Mouse (Mus musculus): ENCODE data around the gene Nectin2. TPM values are rescaled to one million over a fixed set of nuclear protein-coding genes. Genes with fewer than 3 reads are reported as not detected.
"Not testable (repeated sequence)": the region's sequence is repeated elsewhere in the genome, so short reads cannot be mapped to it uniquely, and the experiment has no call there.

The Nectin2 gene
- polyA plus RNA-seq, 1 experiment from 2014 or later: 49.1 TPM

DNA sequence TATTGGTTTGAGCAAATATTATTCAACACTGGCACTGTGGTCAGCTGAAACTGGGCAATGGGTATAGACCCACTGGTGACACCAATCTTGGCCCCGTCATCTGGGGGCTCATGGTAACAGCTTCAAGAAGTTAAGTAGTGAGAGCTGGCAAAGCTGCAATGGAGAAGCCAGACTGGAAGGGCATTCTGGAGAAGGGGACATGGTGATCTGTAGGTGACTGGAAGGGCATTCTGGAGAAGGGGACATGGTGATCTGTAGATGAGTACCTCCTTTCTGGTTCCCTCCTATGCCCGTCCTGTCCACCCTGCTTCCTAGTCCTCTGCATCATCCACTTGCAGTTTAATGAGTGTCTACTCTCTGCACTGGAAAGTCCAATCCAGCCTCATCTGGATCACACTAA lies 61.7 kb downstream of the Nectin2 start:
- no peaks in the 10 kb centered on the region for H3K27me3 ChIP-seq
- no peaks in the 10 kb centered on the region for H3K9me3 ChIP-seq
- no peaks in the 10 kb centered on the region for H3K36me3 ChIP-seq
- ATAC-seq (ENCODE audit: low FRiP score): no peak
- no peak overlapping the region for H3K4me2 ChIP-seq
- 92% methylated on average over 2 of the region's 2 CpGs for WGBS
- H3K4me3 ChIP-seq: no peak overlapping the region
- H3K27ac ChIP-seq: no peak overlapping the region
- H3K9ac ChIP-seq: no peak overlapping the region
- H3K4me1 ChIP-seq (replicated peaks): peaks cover 8% of the 10 kb centered on the region; the same call in 1 of the 2 replicates

GRCm38 (mm10) chr7:19688101-19688500 lies 62.2 kb downstream of the Nectin2 start:
- peaks cover 3% of the 10 kb centered on the region; the same call in 1 of the 2 replicates for H3K4me1 ChIP-seq (replicated peaks)
- H3K9ac ChIP-seq: no peak overlapping the region
- no peaks in the 10 kb centered on the region for H3K36me3 ChIP-seq
- H3K27me3 ChIP-seq: no peaks in the 10 kb centered on the region
- no peak overlapping the region for H3K4me2 ChIP-seq
- 90% methylated on average over 10 of the region's 10 CpGs for WGBS
- no peak for ATAC-seq (ENCODE audit: low FRiP score)
- H3K9me3 ChIP-seq: no peaks in the 10 kb centered on the region
- H3K4me3 ChIP-seq: no peak overlapping the region
- no peak overlapping the region for H3K27ac ChIP-seq

- H3K27ac ChIP-seq; H3K27me3 ChIP-seq; H3K4me3 ChIP-seq; H3K9me3 ChIP-seq; H3K36me3 ChIP-seq; ATAC-seq (ENCODE audit: low FRiP score); H3K4me1 ChIP-seq (replicated peaks); H3K9ac ChIP-seq; H3K4me2 ChIP-seq: not testable (repeated sequence)
- WGBS: 73% methylated on average over 8 of the region's 8 CpGs
Observed at GRCm38 (mm10) chr7:19686927-19687583, 63.2 kb downstream of the Nectin2 start.

DNA sequence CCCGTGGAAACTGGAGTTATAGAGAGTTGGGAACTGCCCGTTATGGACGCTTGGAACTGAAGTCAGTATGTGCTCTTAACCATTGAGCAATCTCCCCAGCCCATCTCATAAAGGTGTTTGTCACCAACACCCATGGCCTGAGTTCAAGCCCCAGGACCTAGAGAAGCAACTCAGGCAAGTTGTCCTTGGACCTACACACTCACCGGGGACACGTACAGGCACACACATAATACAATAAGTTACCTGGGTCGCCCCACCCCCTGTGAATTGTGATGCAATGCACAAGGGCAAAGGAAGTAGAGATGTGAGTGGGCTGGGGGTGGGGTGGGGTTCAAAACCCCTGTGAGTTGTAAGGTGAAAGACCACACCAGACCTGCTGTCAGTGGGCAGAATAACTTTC lies 63.8 kb downstream of the Nectin2 start:
- 86% methylated on average over 6 of the region's 6 CpGs for WGBS
- no peaks in the 10 kb centered on the region for H3K4me1 ChIP-seq (replicated peaks)
- H3K4me2 ChIP-seq: no peak overlapping the region
- H3K36me3 ChIP-seq: no peaks in the 10 kb centered on the region
- no peak overlapping the region for H3K4me3 ChIP-seq
- H3K9ac ChIP-seq: no peak overlapping the region
- H3K27ac ChIP-seq: no peak overlapping the region
- no peaks in the 10 kb centered on the region for H3K27me3 ChIP-seq
- ATAC-seq (ENCODE audit: low FRiP score): no peak
- H3K9me3 ChIP-seq: no peaks in the 10 kb centered on the region

DNA sequence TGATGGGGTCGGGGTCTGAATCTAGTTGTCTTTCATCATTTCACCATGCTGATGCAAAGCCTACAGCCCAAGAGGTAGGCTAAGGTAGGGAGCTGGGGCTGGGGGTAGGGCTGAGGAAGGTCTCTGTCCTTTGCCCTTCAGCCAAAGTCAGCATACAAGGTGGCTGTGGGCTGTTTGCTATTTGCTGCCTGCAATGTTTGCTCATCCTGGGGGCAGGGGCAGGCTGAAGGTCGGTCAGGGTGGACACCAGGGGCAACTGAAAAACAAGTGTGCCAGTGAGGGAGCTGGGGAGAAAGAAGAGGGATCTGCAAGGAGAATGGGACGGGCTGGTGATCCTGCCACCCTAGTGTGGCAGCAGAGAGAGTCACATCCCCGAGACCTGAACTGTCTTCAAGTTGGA lies 64.9 kb downstream of the Nectin2 start:
- Histone ChIP-seq H3K27ac (no peak overlapping the region), H3K4me2 (no peak overlapping the region), H3K9me3 (no peaks in the 10 kb centered on the region), H3K27me3 (no peaks in the 10 kb centered on the region), H3K4me3 (no peak overlapping the region), H3K36me3 (no peaks in the 10 kb centered on the region), H3K4me1 (replicated peaks) (no peaks in the 10 kb centered on the region), H3K9ac (no peak overlapping the region)
- ATAC-seq (ENCODE audit: low FRiP score): no peak
- WGBS: 68% methylated on average over 4 of the region's 4 CpGs

DNA sequence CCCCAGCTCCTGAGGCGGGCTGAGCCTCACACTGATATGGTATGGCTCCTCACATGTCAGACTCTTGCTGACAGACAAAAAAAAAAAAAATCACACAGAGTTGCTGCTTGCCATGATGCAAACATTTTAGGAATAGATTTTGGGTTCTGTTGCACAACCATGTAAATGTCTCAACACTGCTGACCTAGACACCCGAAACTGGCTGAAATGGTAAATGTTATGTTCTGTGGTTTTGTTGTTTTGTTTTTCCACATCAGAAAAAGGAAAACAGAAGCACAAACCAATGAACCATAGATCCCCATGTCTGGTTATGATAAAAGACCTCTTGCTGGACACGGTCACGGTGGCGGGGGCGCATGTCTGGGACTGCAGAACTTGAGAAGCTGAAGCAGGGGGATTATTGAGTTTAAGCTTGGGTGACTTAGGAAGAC lies 66.5 kb downstream of the Nectin2 start:
- no peak overlapping the region for H3K27ac ChIP-seq
- H3K27me3 ChIP-seq: no peaks in the 10 kb centered on the region
- no peaks in the 10 kb centered on the region for H3K4me1 ChIP-seq (replicated peaks)
- H3K4me3 ChIP-seq: no peak overlapping the region
- H3K9ac ChIP-seq: no peak overlapping the region
- ATAC-seq (ENCODE audit: low FRiP score): no peak
- whole genome bisulfite sequencing: 91% methylated on average over 6 of the region's 6 CpGs
- H3K4me2 ChIP-seq: no peak overlapping the region
- no peaks in the 10 kb centered on the region for H3K36me3 ChIP-seq
- H3K9me3 ChIP-seq: no peaks in the 10 kb centered on the region

DNA sequence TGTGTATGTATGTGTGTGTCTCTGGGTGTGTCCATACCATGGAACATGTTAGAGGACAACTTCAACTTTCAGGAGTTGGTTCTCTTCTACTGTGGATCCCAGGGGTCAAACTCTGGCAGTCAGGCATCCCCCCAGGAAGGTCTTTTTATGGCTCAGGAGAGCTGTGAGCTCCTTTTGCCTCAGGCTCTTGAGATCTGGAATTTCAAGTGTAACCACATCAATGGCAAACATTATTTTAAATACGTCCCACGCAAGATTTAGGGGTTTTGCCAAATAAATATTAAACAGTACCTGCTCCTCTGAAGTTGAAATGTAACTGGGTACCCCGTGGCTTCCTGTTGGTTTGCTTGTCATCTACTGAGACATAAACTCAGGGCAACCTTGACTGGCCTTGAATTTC lies 67.3 kb downstream of the Nectin2 start:
- H3K27me3 ChIP-seq: no peaks in the 10 kb centered on the region
- H3K27ac ChIP-seq: no peak overlapping the region
- H3K36me3 ChIP-seq: no peaks in the 10 kb centered on the region
- H3K4me3 ChIP-seq: no peak overlapping the region
- H3K4me2 ChIP-seq: no peak overlapping the region
- 92% methylated on average over 3 of the region's 3 CpGs for WGBS
- no peaks in the 10 kb centered on the region for H3K9me3 ChIP-seq
- H3K4me1 ChIP-seq (replicated peaks): no peaks in the 10 kb centered on the region
- ATAC-seq (ENCODE audit: low FRiP score): no peak
- H3K9ac ChIP-seq: no peak overlapping the region

- ATAC-seq (ENCODE audit: low FRiP score): no peak
- 67% methylated on average over 8 of the region's 8 CpGs for WGBS
- no peaks in the 10 kb centered on the region for H3K4me1 ChIP-seq (replicated peaks)
- H3K9ac ChIP-seq: no peak within 1 kb of the TSS
- no peak within 1 kb of the TSS for H3K27ac ChIP-seq
- no peaks in the 10 kb centered on the region for H3K9me3 ChIP-seq
- no peaks in the 10 kb centered on the region for H3K27me3 ChIP-seq
- H3K4me3 ChIP-seq: no peak within 1 kb of the TSS
- H3K4me2 ChIP-seq: no peak within 1 kb of the TSS
- H3K36me3 ChIP-seq: no peaks in the 10 kb centered on the region
Observed at GRCm38 (mm10) chr7:19681202-19681694, 69.0 kb downstream of the Nectin2 start, which contains the start of the genes Gm44805 and Apoc4. Gene Gm44805 (minus strand): TSS chr7:19681423. Gene Apoc4 (minus strand): TSS chr7:19681479.

- Histone ChIP-seq H3K4me1 (replicated peaks) (no peaks in the 10 kb centered on the region), H3K9ac (no peak overlapping the region), H3K27ac (no peak overlapping the region), H3K4me3 (no peak overlapping the region), H3K27me3 (no peaks in the 10 kb centered on the region), H3K9me3 (no peaks in the 10 kb centered on the region), H3K4me2 (no peak overlapping the region), H3K36me3 (no peaks in the 10 kb centered on the region)
- ATAC-seq (ENCODE audit: low FRiP score): no peak
- WGBS: 87% methylated on average over 2 of the region's 2 CpGs
Observed at GRCm38 (mm10) chr7:19680702-19681101, 69.6 kb downstream of the Nectin2 start.

DNA sequence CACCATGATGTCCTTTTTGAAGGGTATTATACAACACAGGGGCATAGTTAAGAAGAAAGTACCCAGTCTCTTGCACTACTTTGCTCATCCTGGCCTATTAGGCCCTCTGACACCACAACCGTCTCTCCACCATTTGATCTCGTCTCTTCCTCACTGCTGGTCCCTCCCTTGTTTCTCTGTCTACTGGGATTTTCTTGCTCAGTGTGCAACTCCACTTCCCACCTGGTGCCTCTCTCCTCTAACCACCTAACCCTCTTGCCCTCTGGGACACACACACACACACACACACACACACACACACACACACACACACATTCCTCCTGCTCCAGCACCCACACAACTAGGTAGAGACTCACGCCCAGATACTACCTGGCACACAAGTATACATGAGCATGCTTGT lies 71.4 kb downstream of the Nectin2 start:
- Histone ChIP-seq H3K4me3 (no peak overlapping the region), H3K4me1 (replicated peaks) (no peaks in the 10 kb centered on the region), H3K27ac (no peak overlapping the region), H3K9me3 (no peaks in the 10 kb centered on the region), H3K4me2 (no peak overlapping the region), H3K9ac (no peak overlapping the region), H3K27me3 (no peaks in the 10 kb centered on the region), H3K36me3 (no peaks in the 10 kb centered on the region)
- WGBS: 88% methylated on average over 3 of the region's 3 CpGs
- no peak for ATAC-seq (ENCODE audit: low FRiP score)

DNA sequence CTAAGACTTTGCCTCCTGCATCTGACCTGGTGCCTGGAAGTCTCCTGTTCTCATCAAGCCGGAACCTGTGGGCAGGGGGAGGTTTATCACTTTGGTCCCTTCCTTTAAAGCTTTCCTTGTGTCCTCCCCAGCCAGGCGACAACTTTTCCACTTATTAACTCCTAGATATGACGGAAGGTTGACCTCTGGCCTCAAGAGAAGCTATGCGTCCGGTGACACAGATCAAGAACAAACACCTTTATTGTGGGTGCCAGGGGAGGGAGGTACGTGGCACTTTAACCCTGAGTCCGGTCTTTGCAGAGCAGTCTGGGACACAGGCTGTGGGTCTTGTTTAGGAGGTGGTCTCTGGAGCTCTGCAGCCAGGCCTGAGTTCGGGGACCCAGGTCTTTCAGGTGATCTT lies 72.4 kb downstream of the Nectin2 start, which contains the start of gene Apoc2:
Gene Apoc2, minus strand, starts transcription at position 70 of the 400 bp plus-strand sequence.
- ATAC-seq (ENCODE audit: low FRiP score): no peak
- 80% methylated on average over 8 of the region's 8 CpGs for WGBS

GRCm38 (mm10) chr7:19676662-19677061 lies 73.6 kb downstream of the Nectin2 start:
- Histone ChIP-seq H3K27ac (no peak overlapping the region), H3K9me3 (no peaks in the 10 kb centered on the region), H3K4me2 (no peak overlapping the region), H3K4me1 (replicated peaks) (no peaks in the 10 kb centered on the region), H3K9ac (no peak overlapping the region), H3K27me3 (no peaks in the 10 kb centered on the region), H3K36me3 (no peaks in the 10 kb centered on the region), H3K4me3 (no peak overlapping the region)
- WGBS: 87% methylated on average over 1 of the region's 1 CpGs
- ATAC-seq (ENCODE audit: low FRiP score): no peak

More for the DNA sequence above, 72.4 kb downstream of the Nectin2 start, which contains the start of gene Apoc2:
- no peak within 1 kb of the TSS for H3K27ac ChIP-seq
- no peaks in the 10 kb centered on the region for H3K36me3 ChIP-seq
- no peaks in the 10 kb centered on the region for H3K9me3 ChIP-seq
- H3K4me2 ChIP-seq: no peak within 1 kb of the TSS
- H3K4me1 ChIP-seq (replicated peaks): no peaks in the 10 kb centered on the region
- no peak within 1 kb of the TSS for H3K4me3 ChIP-seq
- no peaks in the 10 kb centered on the region for H3K27me3 ChIP-seq
- H3K9ac ChIP-seq: no peak within 1 kb of the TSS

DNA sequence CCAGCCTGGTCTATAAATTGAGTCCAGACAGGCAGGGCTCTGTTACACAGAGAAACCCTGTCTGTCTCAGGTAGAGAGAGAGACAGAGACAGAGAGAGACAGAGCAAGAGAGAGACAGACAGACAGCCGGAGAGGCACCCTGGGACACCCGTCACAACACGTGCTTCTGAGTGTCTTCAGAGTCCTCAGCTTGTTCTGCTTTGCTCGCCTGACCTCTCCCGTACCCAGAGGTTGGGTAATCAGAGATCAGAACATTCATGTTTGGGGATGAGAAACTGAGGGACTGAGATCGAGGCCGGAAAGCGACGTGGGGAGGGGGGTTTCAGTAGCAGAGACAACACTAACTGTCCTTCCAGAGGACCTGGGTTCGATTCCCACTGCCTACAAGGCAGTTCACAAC lies 74.5 kb downstream of the Nectin2 start:
- no peaks in the 10 kb centered on the region for H3K36me3 ChIP-seq
- WGBS: 88% methylated on average over 10 of the region's 10 CpGs
- H3K9ac ChIP-seq: no peak overlapping the region
- no peaks in the 10 kb centered on the region for H3K27me3 ChIP-seq
- H3K4me2 ChIP-seq: no peak overlapping the region
- no peak for ATAC-seq (ENCODE audit: low FRiP score)
- no peak overlapping the region for H3K27ac ChIP-seq
- H3K4me1 ChIP-seq (replicated peaks): no peaks in the 10 kb centered on the region
- no peak overlapping the region for H3K4me3 ChIP-seq
- H3K9me3 ChIP-seq: no peaks in the 10 kb centered on the region

Data from hindbrain, embryonic 13.5 days (tissue).